Mouse (Mus musculus) heart, embryonic 11.5 days (tissue): ENCODE measurements around the gene Camk2d. TPM values are rescaled to one million over a fixed set of nuclear protein-coding genes. Genes with fewer than 3 reads are reported as not detected.
A peak's percentile ranks its signal among the peaks of the same experiment; 100 is the strongest.

Experiments
- ATAC-seq: fragments of 200-750 bp; cut with Nextera tagmentation; replicated peaks from 2 replicates; pipeline ENCODE4 v1.8.0; 2017; ENCODE audit warnings: moderate library complexity; ENCODE audit not compliant: insufficient number of reproducible peaks, low FRiP score, low TSS enrichment
- H3K27ac ChIP-seq: fragments of 300-500 bp; sonication (generic); 2 replicates; pipeline ENCODE4 v1.5.1; 2014; ENCODE audit warnings: mild to moderate bottlenecking, low read depth, low read length
- H3K27me3 ChIP-seq: fragments of 300-500 bp; sonication (generic); 2 replicates; pipeline ENCODE4 v1.6.1; 2014; ENCODE audit warnings: mild to moderate bottlenecking, low read length, mixed read lengths; ENCODE audit not compliant: control insufficient read depth, insufficient read depth
- H3K36me3 ChIP-seq: fragments of 300-500 bp; sonication (generic); 2 replicates; pipeline ENCODE4 v1.6.1; 2014; ENCODE audit warnings: mild to moderate bottlenecking, low read length, moderate library complexity, mixed read lengths; ENCODE audit not compliant: control insufficient read depth, insufficient read depth
- H3K4me1 ChIP-seq: fragments of 300-500 bp; sonication (generic); 2 replicates; pipeline ENCODE4 v1.6.1; 2014; ENCODE audit warnings: low read length; ENCODE audit not compliant: control insufficient read depth, insufficient read depth
- H3K4me2 ChIP-seq: fragments of 300-500 bp; sonication (generic); 2 replicates; pipeline ENCODE4 v1.6.1; 2014; ENCODE audit warnings: mild to moderate bottlenecking, moderate library complexity
- H3K4me3 ChIP-seq: fragments of 300-500 bp; sonication (generic); 2 replicates; pipeline ENCODE4 v1.5.1; 2014; ENCODE audit warnings: low read depth, low read length
- H3K9ac ChIP-seq: fragments of 300-500 bp; sonication (generic); 2 replicates; pipeline ENCODE4 v1.6.1; 2014; ENCODE audit warnings: mild to moderate bottlenecking, low read depth, low read length, moderate library complexity
- H3K9me3 ChIP-seq: fragments of 300-500 bp; sonication (generic); replicated peaks from 2 replicates; pipeline ENCODE4 v1.6.1; 2016; ENCODE audit warnings: low read length; ENCODE audit not compliant: control insufficient read depth
- WGBS: fragments of 180-500 bp; shearing (Covaris S2); extraction: QIAGEN DNeasy Blood & Tissue Kit; methylation state at CpG from one replicate; pipeline ENCODE4 v1.1.7; 2014; ENCODE audit not compliant: insufficient replicate concordance; 5-methylcytosine and 5-hydroxymethylcytosine counted together
- polyA plus RNA-seq: library from polyadenylated mRNA; unstranded; fragments of >200 nt; fragmentation: Nextera tagmentation; extraction: Ambion mirVana; gene quantifications from 2 replicates; pipeline ENCODE4 v1.2.1, GENCODE M21; 2014

The Camk2d gene
- polyA plus RNA-seq, 1 experiment from 2014 or later: 106 TPM

GRCm38 (mm10) chr3:126810372-126811090 is 214.4 kb downstream of the Camk2d start:
- WGBS: 82% methylated on average over 5 of the region's 5 CpGs
- H3K4me1 ChIP-seq: no peaks in the 10 kb centered on the region

GRCm38 (mm10) chr3:126811646-126812045 is 215.5 kb downstream of the Camk2d start:
- Histone ChIP-seq H3K36me3 (no peaks in the 10 kb centered on the region), H3K27ac (no peak overlapping the region), H3K9ac (no peak overlapping the region), H3K27me3 (no peaks in the 10 kb centered on the region), H3K4me2 (no peak overlapping the region), H3K9me3 (no peaks in the 10 kb centered on the region), H3K4me3 (no peak overlapping the region), H3K4me1 (peaks cover 7% of the 10 kb centered on the region; the same call in 1 of the 2 replicates)
- ATAC-seq: no peak
- WGBS: 88% methylated on average over 3 of the region's 3 CpGs

More at GRCm38 (mm10) chr3:126810372-126811090, 214.4 kb downstream of the Camk2d start:
- Histone ChIP-seq H3K4me2 (no peak overlapping the region), H3K4me3 (no peak overlapping the region), H3K27ac (no peak overlapping the region), H3K27me3 (no peaks in the 10 kb centered on the region), H3K9ac (no peak overlapping the region), H3K36me3 (no peaks in the 10 kb centered on the region), H3K9me3 (no peaks in the 10 kb centered on the region)
- ATAC-seq: no peak

- WGBS: 80% methylated on average over 3 of the region's 3 CpGs
- ATAC-seq: no peak
- H3K36me3 ChIP-seq: no peaks in the 10 kb centered on the region
- H3K4me2 ChIP-seq: no peak overlapping the region
- H3K4me1 ChIP-seq: no peaks in the 10 kb centered on the region
- H3K9ac ChIP-seq: no peak overlapping the region
- no peaks in the 10 kb centered on the region for H3K27me3 ChIP-seq
- no peak overlapping the region for H3K27ac ChIP-seq
- H3K9me3 ChIP-seq: no peaks in the 10 kb centered on the region
- no peak overlapping the region for H3K4me3 ChIP-seq
Observed at GRCm38 (mm10) chr3:126822374-126822773, 226.3 kb downstream of the Camk2d start.

- H3K4me3 ChIP-seq: no peak overlapping the region
- WGBS: 84% methylated on average over 1 of the region's 1 CpGs
- ATAC-seq: no peak
Observed at GRCm38 (mm10) chr3:126824930-126825329, 228.8 kb downstream of the Camk2d start.

GRCm38 (mm10) chr3:126826172-126826571 is 230.1 kb downstream of the Camk2d start:
- no peak for ATAC-seq
- H3K36me3 ChIP-seq: no peaks in the 10 kb centered on the region
- no peak overlapping the region for H3K27ac ChIP-seq
- no peaks in the 10 kb centered on the region for H3K4me1 ChIP-seq
- whole genome bisulfite sequencing: 80% methylated on average over 2 of the region's 2 CpGs
- H3K4me2 ChIP-seq: no peak overlapping the region
- H3K9me3 ChIP-seq: no peaks in the 10 kb centered on the region
- H3K4me3 ChIP-seq: no peak overlapping the region
- H3K9ac ChIP-seq: no peak overlapping the region
- H3K27me3 ChIP-seq: no peaks in the 10 kb centered on the region

More at GRCm38 (mm10) chr3:126824930-126825329, 228.8 kb downstream of the Camk2d start:
- Histone ChIP-seq H3K4me2 (no peak overlapping the region), H3K9ac (no peak overlapping the region), H3K27ac (no peak overlapping the region), H3K36me3 (no peaks in the 10 kb centered on the region), H3K27me3 (no peaks in the 10 kb centered on the region), H3K9me3 (no peaks in the 10 kb centered on the region), H3K4me1 (no peaks in the 10 kb centered on the region)

- Histone ChIP-seq H3K4me1 (peaks cover 7% of the 10 kb centered on the region), H3K27me3 (no peaks in the 10 kb centered on the region), H3K36me3 (no peaks in the 10 kb centered on the region), H3K27ac (no peak overlapping the region), H3K9ac (no peak overlapping the region), H3K4me2 (no peak overlapping the region), H3K4me3 (no peak overlapping the region), H3K9me3 (no peaks in the 10 kb centered on the region)
- 89% methylated on average over 3 of the region's 3 CpGs for WGBS
- ATAC-seq: no peak
Observed at GRCm38 (mm10) chr3:126827900-126828299, 231.8 kb downstream of the Camk2d start.

GRCm38 (mm10) chr3:126829817-126830216 is 233.7 kb downstream of the Camk2d start:
- H3K4me1 ChIP-seq: peaks cover 7% of the 10 kb centered on the region
- no peaks in the 10 kb centered on the region for H3K27me3 ChIP-seq
- H3K36me3 ChIP-seq: no peaks in the 10 kb centered on the region
- no peak overlapping the region for H3K27ac ChIP-seq
- ATAC-seq: no peak
- H3K9me3 ChIP-seq: no peaks in the 10 kb centered on the region
- no peak overlapping the region for H3K4me2 ChIP-seq
- H3K4me3 ChIP-seq: no peak overlapping the region
- H3K9ac ChIP-seq: no peak overlapping the region
- WGBS: 46% methylated on average over 2 of the region's 2 CpGs

GRCm38 (mm10) chr3:126831418-126832138 is 235.5 kb downstream of the Camk2d start:
- H3K9ac ChIP-seq: no peak overlapping the region
- peak; percentile 78 for ATAC-seq
- H3K36me3 ChIP-seq: no peaks in the 10 kb centered on the region
- no peak overlapping the region for H3K4me2 ChIP-seq
- H3K27me3 ChIP-seq: no peaks in the 10 kb centered on the region
- 32% methylated on average over 6 of the region's 6 CpGs for WGBS
- H3K4me1 ChIP-seq: peaks cover 7% of the 10 kb centered on the region
- no peaks in the 10 kb centered on the region for H3K9me3 ChIP-seq
- H3K4me3 ChIP-seq: no peak overlapping the region
- H3K27ac ChIP-seq: 0 out of 2 replicates have a peak overlapping the region, but pooled peaks have one; percentile 29
